Mouse (Mus musculus) liver, adult 2 months (tissue): ENCODE measurements around the gene Wnt1.

Source experiments
- CTCF ChIP-seq: fragments of 200-500 bp; IDR thresholded peaks from 2 replicates; pipeline ENCODE4 v1.5.1; 2011; ENCODE audit warnings: low read depth, low read length, control low read depth
- POLR2A ChIP-seq: fragments of 200-500 bp; IDR thresholded peaks from 2 replicates; pipeline ENCODE4 v1.6.1; 2011; ENCODE audit warnings: low read length, control low read depth; ENCODE audit not compliant: insufficient read depth; ENCODE audit errors: extremely low read depth

- TF ChIP-seq CTCF (no peak), POLR2A (no peak)
Measured at GRCm38 (mm10) chr15:98791771-98792170, 2.1 kb downstream of the Wnt1 start.
